Mouse (Mus musculus) liver (tissue): ENCODE data around the gene Epn3.

Source experiments
- DNase-seq: peaks from one replicate; pipeline ENCODE4 v3.0.0-alpha.2; 2020; ENCODE audit warnings: mixed read lengths

Epn3 gene

DNA sequence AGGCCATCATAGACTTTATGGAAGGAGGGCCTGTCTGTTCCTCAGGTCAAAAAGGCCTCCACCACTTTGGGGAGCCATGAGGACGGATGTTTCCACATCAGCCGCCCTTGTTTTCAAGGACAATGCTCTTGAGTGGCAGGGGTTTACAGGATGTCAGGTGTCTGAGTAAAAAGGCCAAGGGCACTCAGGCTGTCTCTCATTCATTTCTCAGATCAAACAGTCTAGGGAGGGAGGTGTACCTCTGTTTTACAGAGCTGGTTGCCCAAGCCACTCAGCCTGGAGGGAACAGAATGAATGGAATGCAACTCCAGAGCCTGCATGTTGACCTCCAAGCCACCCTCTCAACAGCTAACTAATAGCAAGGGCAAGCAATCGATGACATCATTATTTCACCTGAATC, 4.4 kb downstream of the Epn3 start:
- DNase-seq = no peak

DNA sequence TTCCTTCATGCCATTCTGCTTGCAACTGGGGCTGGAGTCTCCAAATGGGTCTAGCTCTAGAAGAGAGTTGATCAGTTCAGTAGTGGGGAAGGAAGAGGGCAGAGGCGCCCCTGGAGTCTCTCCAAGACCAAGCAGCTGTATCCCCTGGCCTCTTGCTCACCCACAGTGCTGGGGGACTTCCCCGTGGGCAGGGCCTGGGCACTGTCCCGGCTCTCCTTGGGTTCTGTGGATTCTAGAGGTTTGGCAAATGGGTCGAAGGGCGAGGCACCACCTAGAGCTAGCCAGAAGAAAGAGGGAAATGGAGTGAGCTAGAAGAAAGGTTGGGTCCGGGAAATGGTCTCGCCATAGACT, 8.1 kb downstream of the Epn3 start:
- DNase-seq = no peak

DNA sequence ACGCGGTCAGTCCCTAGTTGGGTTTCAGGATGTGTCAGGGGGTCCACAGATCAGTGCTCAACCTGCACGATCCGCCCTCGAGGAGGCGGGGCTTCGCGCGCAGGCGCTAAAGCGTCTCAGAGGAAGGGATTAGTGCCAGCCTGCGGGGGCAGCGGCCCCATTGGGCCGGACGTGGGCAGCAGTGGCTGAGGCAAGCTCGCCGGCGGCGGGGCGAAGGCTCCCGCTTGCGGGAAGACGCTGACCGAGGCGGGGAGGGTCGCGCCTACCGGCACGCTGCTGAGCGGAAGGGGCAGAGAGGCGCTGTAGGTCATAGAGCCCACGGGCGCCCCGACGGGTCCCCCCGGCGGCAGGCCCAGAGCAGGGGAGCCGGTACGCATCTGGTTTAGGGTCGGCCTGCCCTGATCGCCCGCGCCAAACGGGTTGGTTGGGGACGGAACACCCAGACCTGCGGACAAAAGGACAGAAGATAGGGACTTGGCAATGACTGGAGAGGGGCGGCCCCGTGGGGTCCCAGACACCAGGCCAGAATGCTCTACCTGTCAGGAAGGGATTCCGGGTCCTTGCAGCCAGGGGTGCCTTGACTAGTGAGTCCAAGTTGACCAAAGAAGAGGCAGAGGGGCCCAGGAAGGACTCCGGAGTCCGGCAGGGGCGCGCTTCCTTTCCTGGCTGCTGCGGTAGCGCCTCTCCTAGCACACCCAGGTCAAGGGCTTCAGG, 8.6 kb downstream of the Epn3 start:
- DNase-seq = peak; percentile 47

DNA sequence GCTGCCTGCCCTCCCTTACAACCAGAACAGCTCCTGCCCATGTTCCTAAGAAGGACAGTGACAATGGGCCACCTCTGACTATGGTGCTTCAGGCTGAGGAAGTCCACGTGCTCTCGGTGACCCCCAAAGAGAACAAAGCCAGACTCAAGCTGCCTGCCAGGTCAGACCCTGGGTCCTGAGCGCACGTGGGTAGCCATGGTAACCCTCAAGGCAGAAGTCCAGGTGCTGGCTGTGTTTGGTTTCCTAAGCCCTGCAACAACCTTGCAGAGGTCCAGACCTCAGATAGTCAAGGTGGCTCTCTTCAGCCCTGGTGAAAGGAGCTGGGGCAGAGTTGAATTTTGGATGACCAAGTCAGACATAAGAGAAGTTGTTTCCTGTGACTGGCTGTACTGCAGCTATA, 10.0 kb downstream of the Epn3 start:
- no peak for DNase-seq

DNA sequence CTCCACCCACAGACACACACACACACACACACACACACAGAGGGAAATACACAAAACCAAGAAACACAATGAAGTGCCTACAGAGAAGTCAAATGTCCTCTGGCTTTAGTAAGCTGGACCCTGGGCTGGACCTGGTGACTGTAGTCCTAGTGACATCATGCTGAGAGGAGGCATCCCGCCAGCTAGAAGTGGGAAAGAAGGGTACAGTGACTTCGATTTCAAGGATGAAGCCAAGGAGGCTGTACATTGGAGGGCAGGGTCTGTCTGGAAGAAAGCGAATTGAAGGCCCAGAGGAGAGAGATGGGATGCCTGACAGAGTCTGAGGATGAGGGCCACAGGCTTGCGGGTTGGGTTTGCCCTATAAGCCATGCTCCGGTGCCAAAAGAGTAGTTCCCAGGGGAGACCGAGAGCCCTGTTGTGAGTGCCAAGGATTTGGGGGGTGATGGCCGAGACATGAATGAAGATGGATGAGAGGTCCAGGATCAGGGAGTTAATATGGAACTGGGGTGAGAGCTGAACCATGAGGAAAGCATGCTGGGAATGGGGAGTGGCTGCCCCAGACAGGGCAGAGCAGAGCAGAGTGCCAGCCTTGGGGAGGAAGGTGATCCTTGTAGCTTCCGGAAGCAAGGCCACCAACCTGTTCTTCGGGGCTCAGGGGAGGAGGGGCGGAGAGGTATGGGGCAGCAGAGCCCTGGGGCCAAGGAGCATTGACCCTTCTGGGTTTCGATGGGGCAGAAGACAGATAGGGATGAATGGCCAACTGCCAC, 10.8 kb downstream of the Epn3 start:
- no peak for DNase-seq

DNA sequence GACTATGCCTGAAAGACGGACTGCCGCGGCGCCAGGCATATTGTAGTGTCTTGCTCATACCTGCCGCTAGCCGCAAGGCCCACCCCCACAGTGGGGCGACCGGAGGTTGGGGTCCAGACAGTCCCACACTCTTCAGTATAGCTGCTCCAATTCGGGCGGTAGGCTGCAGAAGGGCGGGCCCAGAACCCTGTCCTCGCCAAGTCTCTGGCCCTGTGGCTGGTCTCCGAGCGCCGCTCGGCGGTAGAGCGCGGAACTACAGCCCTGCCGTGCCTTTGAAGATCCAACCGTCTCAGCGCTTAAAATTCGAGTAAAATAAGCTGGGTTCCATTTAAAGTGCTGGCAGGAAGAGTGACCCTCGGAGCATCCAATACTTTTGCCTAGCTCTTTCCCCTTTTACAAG, 13.8 kb downstream of the Epn3 start, which contains the start of gene Spata20:
Gene Spata20, minus strand, starts transcription at position 179 of the 400 bp plus-strand sequence.
- peak; percentile 78 for DNase-seq

DNA sequence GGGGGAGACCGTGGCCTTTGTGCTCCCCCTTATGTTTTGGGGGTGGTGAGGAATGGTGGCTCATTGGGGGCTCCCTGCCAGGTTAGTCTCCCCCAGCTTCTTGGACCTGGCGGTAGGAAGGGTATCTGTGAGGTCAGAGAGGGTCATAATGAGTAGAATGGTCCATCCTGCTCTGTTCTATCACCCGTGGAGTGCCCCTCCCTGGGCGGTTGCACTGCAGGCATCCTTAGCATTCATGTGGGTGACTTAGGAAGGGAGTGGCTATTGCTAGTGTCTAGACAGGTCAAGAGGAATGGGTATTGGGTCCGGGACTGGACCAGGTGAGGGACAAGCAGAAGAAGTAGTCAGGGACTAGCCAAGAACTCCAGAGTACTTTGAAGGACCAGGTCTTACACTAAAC, 14.6 kb downstream of the Epn3 start:
- no peak for DNase-seq

DNA sequence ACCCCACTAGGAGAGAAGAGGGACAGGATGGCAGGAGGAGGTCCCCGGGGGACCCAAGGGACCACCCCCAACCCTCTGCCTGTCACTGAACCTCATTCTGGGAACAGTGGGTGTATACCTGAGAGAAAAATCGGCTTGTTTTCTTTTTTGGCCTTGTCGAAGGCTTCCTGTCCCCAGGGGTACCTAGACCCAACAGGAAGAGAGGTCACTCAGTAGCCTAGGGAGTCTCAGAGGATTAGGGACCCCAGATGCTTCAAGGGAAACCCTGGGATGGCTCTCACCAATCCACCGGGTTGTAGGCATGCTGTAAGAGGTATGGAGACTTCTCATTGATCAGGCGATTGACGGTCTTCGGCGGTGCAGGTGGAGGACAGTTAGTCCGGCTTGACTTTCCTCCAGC, 15.1 kb downstream of the Epn3 start:
- no peak for DNase-seq

DNA sequence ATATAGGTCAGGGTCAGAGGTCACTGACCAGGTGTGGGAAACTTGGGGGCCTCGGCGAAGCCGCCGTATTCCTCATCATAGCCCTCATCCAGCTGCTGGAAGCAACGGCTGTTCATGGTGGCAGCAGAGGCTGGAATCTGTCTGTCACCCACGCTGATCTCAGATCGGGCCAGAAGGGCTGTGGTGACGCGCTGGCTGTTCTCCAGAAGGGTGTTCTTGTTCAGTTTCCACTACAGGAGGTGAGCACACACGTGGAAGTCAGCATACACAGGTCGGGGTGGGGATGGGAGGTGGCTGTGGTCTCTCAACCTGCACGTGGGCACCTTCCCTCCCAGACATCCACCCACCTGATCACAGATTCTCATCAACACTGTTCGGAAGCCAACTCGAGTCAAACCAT, 15.9 kb downstream of the Epn3 start:
- no peak for DNase-seq

DNA sequence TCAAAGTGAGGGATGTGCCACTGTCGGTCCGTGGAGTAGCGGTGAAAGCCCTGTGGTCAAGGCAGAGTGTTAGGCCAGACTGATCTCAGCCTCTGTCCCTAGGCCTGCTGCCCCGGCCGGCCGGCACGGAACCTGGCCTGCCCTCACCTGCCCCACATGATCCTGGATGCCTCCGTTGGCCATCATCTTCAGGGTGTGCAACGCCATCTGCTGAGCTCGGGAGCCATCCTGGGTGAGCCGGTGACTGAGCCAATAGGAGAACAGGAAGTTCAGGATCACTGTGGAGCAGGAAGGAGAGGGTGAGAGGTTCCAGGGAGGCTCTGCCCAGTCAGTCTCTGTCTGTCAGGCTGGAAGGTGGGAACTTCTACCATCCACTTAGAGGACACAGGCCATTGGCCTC, 16.3 kb downstream of the Epn3 start:
- no peak for DNase-seq

DNA sequence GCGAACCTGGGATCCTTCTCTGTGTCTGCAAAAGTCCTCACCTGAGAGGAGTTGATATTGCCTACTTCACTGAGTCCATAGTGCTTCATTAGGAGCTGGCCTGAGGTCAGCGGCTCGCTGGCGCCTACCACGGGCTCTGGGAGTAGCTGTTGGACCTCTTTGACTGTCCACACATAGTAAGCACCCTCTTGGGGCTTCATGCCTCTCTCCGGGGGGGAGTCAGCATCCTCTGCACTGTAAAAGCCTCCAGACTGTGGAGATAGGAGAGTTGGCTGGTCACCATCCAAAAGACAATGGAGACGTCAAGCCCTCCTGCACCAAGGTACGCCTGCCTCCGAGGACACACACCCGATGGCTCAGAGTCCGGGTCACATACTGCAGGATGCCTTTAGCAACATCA, 17.0 kb downstream of the Epn3 start:
- DNase-seq = no peak

DNA sequence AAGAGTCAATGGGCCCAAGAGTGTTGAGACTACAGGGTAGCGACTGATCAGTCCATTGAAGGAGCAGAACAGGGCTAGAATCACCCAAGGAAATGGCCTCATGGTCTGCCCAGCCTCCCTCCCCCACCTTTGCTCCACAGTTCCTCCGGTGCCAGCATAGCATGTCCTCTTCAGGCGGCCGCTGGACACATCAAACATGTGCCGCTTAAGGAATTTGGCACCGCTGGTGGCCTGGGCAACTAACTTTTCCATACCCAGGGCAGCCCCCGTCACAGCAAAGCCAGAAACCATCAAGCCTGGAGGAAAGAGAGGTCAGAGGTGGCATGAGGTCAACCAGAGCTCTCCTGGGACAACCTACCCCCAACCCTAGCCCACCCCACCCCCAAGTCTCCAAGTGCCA, 17.8 kb downstream of the Epn3 start:
- DNase-seq = no peak

DNA sequence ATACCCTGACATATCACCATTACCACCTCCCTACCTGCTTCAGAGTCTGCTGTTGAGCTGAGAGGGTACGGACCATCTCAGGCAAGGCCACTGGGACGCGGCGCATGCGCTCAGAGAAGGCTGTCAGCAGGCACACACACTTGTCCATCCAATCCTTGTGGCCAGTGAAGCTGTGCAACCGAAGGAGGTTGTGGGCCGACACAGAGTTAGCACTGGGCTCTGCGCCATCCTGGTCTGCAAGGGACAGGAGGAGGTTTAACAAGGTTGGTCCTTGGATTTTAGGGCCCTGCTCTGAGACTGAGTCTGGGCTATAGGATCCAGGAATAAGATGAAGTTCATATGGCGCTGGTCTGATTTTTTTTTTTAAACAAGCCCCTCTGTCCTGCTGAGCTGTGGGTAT, 19.4 kb downstream of the Epn3 start:
- DNase-seq = no peak

DNA sequence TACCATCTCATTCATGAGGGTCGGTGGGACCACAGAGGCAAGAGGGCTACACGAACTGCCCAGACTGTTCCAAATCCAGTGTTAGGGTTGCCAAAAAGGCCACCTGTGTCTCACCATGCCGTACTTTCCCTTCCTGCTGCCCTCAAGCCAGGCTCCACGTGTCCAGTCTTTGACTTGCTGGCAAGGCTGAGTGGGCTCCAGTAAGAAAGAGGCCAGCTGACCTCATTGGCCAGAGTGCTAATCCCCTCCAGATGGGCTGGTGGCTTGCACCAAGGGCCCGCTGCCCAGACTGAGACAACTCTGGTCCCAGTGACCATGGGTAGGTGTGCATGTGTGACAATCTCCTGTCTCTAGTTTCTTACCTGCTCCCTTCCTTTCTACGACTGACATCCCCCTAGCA, 22.1 kb downstream of the Epn3 start:
- DNase-seq = no peak

DNA sequence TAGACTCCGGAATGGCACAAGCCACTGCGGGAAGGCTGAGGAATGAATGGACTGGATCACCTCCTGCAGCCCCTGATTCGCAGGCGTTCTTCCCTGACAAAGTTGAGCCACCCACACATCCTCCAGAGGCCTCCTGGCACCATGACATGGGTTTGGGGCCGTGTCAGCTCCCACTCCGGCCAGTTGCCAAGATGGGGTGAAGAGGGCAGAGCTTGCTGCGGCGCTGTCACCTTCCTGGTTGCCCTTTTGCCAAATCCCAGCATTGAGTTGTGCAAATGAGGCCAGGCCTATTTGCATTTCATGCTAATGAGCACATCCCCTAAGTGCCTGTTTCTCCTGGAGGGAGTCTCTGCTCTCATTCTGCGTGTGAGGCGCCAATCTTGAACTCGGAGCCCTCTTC, 24.1 kb downstream of the Epn3 start:
- no peak for DNase-seq

DNA sequence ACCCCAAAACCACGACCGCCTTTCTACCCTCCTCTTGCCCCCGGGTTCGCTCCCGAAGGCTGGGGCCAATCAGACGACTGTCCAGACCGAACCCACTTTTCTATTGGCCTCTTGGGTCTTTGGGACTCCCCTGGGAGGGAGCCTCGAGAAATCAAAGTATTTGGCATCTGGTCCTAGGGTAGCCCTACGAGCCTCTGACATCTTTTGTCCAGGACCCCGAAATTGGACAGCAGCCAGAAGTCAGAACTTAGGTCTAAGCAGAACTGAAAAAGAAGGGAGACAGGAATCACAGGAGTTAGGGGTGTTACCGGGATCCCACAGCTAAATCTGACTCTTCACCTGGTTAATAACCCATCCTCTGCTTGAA, 25.2 kb downstream of the Epn3 start:
- DNase-seq = no peak

DNA sequence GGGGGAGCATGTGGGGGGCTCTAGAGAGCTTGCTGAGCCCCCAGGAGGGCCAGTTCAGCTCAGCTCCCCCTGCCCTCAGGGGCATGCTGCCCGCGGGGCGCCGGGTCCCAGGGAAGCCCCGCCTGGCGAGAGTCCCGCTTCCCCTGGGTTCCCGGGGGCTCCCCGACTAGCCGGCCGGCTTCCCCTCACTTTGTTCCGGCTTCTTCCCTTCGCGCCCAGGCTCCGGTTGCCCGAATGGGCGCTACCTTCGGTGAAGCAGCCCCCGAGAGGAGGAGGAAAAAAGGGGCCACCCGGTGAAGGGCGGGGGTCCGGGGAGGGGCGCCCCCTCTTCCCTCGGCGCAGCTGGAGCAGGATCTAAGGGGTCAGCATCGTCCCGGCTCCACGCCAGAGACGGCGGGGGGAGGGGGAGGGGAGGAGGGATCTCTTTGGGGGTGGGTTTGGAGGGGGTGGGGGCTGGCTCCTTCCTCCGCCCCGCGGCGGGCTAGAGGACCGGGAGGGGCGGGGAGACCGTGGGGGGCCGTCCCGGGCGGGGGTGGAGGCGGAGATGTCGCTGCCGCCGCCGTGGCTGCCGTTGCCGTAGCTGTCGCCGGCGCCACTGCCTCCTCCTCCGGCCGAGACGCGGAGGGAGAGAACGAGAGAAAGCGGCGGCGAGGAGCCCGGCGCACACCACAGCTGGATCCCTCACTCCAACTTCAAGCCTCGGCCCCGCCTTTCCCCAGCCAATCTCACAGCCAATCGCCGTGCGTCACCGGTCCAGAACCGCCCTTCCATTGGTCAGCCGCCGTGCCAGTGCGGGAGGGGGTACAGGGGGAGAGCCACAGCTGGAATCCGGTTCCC, 25.8 kb downstream of the Epn3 start, which contains the start of gene Cacna1g:
Gene Cacna1g, minus strand, starts transcription at position 492 of the 837 bp plus-strand sequence.
- peak; percentile 80 for DNase-seq

DNA sequence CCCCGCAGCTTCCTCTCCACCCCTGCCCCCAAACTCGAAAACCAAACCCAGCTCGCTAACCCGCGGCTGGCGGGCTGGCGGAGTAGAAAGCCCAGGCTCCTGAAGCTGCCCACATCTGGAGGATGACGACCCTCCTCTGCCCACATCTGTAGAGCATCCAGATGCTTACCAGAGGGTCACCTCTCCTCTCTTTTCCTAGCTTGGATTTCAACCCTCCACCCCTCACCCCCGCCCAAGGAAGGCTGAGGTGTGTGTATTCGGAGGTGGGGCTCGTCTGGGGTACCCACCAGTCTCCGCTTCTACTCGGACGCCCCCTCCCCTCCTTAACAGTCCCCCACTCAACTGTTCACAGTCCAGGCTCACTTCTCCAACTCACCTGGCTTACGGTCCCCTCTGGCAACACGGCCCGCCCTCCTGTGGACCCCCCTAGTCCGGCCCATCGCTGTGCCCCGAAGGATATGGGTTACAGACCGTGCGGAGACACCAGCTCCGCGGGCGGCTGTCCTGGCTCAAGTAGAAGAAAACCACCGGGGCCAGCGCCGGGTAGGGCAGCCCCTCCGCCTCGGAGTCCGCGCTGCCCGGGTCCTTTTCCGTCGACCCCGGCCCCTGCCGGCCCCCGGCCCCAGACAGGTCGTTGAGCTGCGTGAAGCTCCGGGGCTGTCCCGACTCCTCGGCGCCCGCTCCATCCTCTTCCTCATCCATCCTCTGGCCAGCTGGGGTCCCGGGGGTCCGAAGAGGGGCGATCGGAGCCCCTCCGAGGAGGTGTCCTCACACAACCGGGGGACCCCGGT, 26.7 kb downstream of the Epn3 start:
- no peak for DNase-seq

DNA sequence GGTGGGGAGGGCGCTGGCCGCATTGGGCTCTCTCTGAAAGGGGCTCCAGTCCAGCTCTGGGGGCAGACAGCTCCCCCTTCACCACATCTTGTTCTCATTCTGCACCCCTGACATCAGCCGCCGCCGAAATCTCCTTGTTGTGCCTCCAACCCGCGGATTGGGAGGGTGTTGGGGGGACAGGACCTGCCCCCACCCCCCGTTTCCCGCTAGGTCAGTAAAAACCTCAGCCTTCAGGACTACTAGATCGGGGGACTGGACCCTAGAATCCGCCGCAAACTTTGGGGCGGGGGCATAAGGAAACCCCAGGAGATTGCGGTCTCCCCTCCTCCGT, 27.2 kb downstream of the Epn3 start:
- DNase-seq = no peak

DNA sequence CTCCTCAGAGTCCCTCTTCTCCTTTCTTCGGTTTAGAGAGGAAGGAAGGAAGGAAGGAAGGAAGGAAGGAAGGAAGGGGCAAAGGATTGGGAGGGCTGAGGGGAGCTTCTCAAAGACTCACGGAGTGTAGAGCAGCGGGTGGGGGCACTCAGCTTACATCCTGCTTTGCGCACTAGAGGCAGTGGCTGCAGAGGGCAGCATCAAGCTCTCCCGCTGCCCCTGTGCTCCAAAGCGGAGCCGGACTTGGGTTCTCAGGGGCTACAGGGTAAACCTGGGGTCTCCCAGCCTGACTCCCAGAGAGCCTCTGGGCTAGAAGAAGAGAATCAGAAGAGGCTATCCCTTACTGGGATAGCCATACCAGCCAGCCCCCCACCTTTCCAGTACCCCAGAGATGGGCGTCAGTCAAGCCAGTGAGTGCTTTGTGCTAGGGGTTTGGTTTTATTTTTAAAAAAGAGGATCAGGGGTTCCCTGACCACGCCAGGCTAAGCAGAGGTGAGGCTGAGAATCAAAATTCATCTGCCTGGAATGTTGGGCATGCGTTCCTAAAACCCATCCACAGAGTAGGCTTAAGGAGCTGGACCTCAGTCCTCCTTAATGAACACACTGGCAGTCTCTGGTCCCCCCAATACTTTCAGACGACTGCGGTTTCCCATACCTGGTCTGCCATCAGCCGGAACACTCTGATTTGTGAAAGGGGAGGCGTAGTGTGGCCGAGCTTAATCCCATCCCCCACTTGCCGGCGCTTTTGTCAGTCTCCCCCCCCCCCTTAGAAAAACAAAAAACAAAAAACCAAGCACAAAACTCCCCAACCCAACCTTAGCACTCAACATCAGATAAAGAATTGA, 27.8 kb downstream of the Epn3 start:
- DNase-seq = no peak

DNA sequence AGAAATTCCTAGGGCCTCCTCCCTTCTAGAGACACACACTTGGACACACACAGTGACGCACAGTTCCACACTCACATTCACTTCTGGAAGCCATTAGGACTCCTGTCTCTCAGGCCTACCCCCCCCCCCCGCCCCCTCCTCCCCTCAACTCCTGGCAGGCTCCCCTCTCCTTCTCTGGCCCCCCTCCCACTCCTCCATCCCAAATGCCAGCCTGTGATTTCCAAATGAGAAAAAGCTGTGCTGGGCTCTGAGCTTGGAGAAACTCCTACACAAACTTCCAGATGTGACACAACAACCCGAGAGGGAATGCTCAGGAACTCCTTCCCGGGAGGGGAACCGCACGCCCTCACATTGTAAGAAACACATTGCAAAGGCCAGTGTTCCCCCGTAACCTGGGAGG, 29.4 kb downstream of the Epn3 start:
- no peak for DNase-seq
